27 mouse cellular contexts compared by ENCODE assay signal in genomic region chr12:97525931-97526330, GRCm38 (mm10).
DNase-seq lines count a peak whose midpoint lies in the region; ATAC-seq and TF ChIP-seq lines count a peak whose summit lies in the region.
"Had no signal": no experiment of that assay in that cellular context is flagged by ENCODE, and none has a peak within 500 bp of the region (broad histone marks: within the 10 kb centered on the region; RNA-seq: fewer than 3 reads in every experiment).

No protein-coding gene starts in this region.

- TF ChIP-seq CTCF in midbrain, postnatal 0 days (IDR thresholded peaks at IDR 0.05), result no peak

- no peak overlapping the region for H3K4me2 ChIP-seq in heart, embryonic 15.5 days
- H3K4me2 ChIP-seq in midbrain, postnatal 0 days (ENCODE audit: low read depth, low read length, poor library complexity, severe bottlenecking), result no peak overlapping the region
- H3K4me2 ChIP-seq: embryonic facial prominence, embryonic 13.5 days; forebrain, embryonic 12.5 days; kidney, embryonic 15.5 days; limb, embryonic 13.5 days; liver, embryonic 11.5 days; lung, embryonic 15.5 days; midbrain, embryonic 11.5 days; neural tube, embryonic 15.5 days had no signal

- H3K36me3 ChIP-seq in heart, embryonic 15.5 days, result no peaks in the 10 kb centered on the region
- no peaks in the 10 kb centered on the region for H3K36me3 ChIP-seq in midbrain, postnatal 0 days (ENCODE audit: insufficient read depth, low read length)
- H3K36me3 ChIP-seq: embryonic facial prominence, embryonic 13.5 days; forebrain, embryonic 12.5 days; kidney, embryonic 15.5 days; limb, embryonic 13.5 days; lung, embryonic 15.5 days; neural tube, embryonic 15.5 days had no signal

- H3K9ac ChIP-seq in heart, embryonic 15.5 days, result no peak overlapping the region
- H3K9ac ChIP-seq in midbrain, postnatal 0 days (replicated peaks; ENCODE audit: low read length, poor library complexity, severe bottlenecking), result no peak overlapping the region
- H3K9ac ChIP-seq: embryonic facial prominence, embryonic 13.5 days; forebrain, embryonic 12.5 days; forebrain, postnatal 0 days; kidney, embryonic 15.5 days; limb, embryonic 13.5 days; lung, embryonic 15.5 days; neural tube, embryonic 15.5 days had no signal

- intact Hi-C loops in heart, postnatal 36 days (cut with DNase I), result no loop called here

- no peak overlapping the region for H3K4me3 ChIP-seq in heart, embryonic 15.5 days
- no peak overlapping the region for H3K4me3 ChIP-seq in midbrain, postnatal 0 days (ENCODE audit: low read depth, low read length)
- H3K4me3 ChIP-seq: embryonic facial prominence, embryonic 13.5 days; forebrain, embryonic 12.5 days; kidney, embryonic 15.5 days; limb, embryonic 13.5 days; lung, embryonic 15.5 days; neural tube, embryonic 15.5 days had no signal

- ATAC-seq in heart, embryonic 15.5 days (replicated peaks; ENCODE audit: insufficient number of reproducible peaks, insufficient read depth, low FRiP score, low read depth), result peak; percentile 50; the same call in 1 of the 2 replicates
- no peak for ATAC-seq in midbrain, postnatal 0 days (ENCODE audit: low FRiP score)
- ATAC-seq: activated CD4-positive, CD25-positive, alpha-beta regulatory T cell, adult 4 months; forebrain, postnatal 0 days; hindbrain, embryonic 16.5 days had no signal

- no peaks in the 10 kb centered on the region for H3K9me3 ChIP-seq in heart, embryonic 15.5 days (replicated peaks)
- H3K9me3 ChIP-seq in midbrain, postnatal 0 days (ENCODE audit: low read length), result no peaks in the 10 kb centered on the region
- H3K9me3 ChIP-seq: embryonic facial prominence, embryonic 13.5 days; forebrain, embryonic 12.5 days; kidney, embryonic 15.5 days; limb, embryonic 13.5 days; lung, embryonic 15.5 days; neural tube, embryonic 15.5 days had no signal

- WGBS in heart, embryonic 15.5 days, result 7% methylated on average over 1 of the region's 1 CpGs
- WGBS in midbrain, postnatal 0 days, result 70% methylated on average over 1 of the region's 1 CpGs

- no peak overlapping the region for H3K27ac ChIP-seq in heart, embryonic 15.5 days
- H3K27ac ChIP-seq in midbrain, postnatal 0 days (ENCODE audit: low read depth, low read length), result no peak overlapping the region
- H3K27ac ChIP-seq: embryonic facial prominence, embryonic 13.5 days; forebrain, embryonic 12.5 days; kidney, embryonic 15.5 days; limb, embryonic 13.5 days; lung, embryonic 15.5 days; neural tube, embryonic 15.5 days had no signal

- no peaks in the 10 kb centered on the region for H3K27me3 ChIP-seq in heart, embryonic 15.5 days
- H3K27me3 ChIP-seq in midbrain, postnatal 0 days (ENCODE audit: insufficient read depth, low read length), result no peaks in the 10 kb centered on the region
- H3K27me3 ChIP-seq: CH12.LX; embryonic facial prominence, embryonic 13.5 days; forebrain, embryonic 12.5 days; kidney, embryonic 15.5 days; limb, embryonic 13.5 days; lung, embryonic 15.5 days; neural tube, embryonic 15.5 days had no signal

- peak; percentile 64 to 72 for DNase-seq in cerebellum, postnatal 10 days
- DNase-seq in cerebellum, adult 11 months, result no peak
- DNase-seq in heart, adult 8-10 months (ENCODE audit: low spot score), result peak; percentile 26
- DNase-seq in heart, postnatal 36 days, result peak; percentile 2 to 3
- DNase-seq in neural tube, embryonic 10.5 days (ENCODE audit: extremely low spot score, low spot score), result no peak
- no peak for DNase-seq in midbrain, postnatal 0 days (ENCODE audit: low spot score)
- DNase-seq: adrenal gland, adult 2 months; cerebellum, adult 8-10 months; forebrain, postnatal 0 days; gastrocnemius, postnatal 14 days; kidney, adult 18-20 months; kidney, postnatal 25 days; retina, postnatal 1 day; right cerebral cortex, postnatal 14 days; thymus, postnatal 14 days had no signal

- no peaks in the 10 kb centered on the region for H3K4me1 ChIP-seq in heart, embryonic 15.5 days (replicated peaks)
- no peaks in the 10 kb centered on the region for H3K4me1 ChIP-seq in midbrain, postnatal 0 days (ENCODE audit: insufficient read depth, low read length)
- H3K4me1 ChIP-seq: embryonic facial prominence, embryonic 13.5 days; forebrain, embryonic 12.5 days; kidney, embryonic 15.5 days; limb, embryonic 13.5 days; lung, embryonic 15.5 days; neural tube, embryonic 15.5 days had no signal

Comparison
In these comparisons a context has a peak if more than half of its experiments do, and no peak if none do; other contexts are left out.
1. DNase-seq: peak in cerebellum, postnatal 10 days (2 of 2), heart, adult 8-10 months (single experiment) and heart, postnatal 36 days (2 of 2); none in cerebellum, adult 11 months (single experiment), neural tube, embryonic 10.5 days (single experiment) and midbrain, postnatal 0 days (single experiment).